Mouse (Mus musculus): ENCODE measurements around the gene Zfp605.
"Not testable (repeated sequence)": the region's sequence is repeated elsewhere in the genome, so short reads cannot be mapped to it uniquely, and the experiment has no call there.

Gene Zfp605

DNA sequence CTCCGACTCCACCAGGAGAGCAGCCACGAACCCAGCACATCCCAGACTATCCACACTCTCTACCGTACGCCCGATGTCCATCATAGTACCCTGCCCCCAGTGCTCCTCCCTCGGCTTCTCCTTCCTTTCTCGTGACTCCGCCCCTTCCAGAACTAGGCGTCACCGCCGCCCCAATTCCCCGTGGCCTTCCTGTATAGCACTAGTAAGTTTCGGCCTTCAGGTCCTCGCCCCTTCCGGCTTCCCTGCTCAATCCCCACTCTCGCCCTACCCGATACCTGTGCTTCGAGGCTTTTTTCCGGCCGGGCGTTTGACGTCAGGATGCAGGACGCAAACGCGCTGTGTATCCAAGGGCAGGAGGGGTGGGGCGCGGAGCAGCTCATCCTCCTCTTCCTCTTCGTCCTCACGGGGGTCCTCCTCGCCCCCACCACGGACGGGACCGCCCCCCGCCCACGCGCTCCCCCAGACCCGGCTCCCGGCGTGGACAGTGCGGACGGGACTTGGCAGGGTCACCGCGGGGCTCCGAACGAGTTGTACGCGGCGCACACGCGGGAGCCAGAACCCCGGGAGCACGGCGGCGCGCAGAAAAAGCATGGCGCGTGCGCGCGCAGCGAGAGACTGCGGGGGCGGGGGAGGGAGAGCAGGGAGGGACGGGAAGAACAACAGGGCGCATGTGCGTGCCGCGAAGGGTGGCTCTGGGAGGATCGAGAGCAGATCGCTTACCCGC lies 2.1 kb upstream of the Zfp605 start, which contains the start of gene Gtpbp6:
Gene Gtpbp6, minus strand, starts transcription at position 617 of the 724 bp plus-strand sequence.
- peak; percentile 95 for DNase-seq (ENCODE audit: low spot score)

- peak; percentile 98 for DNase-seq (ENCODE audit: low spot score)
Measured at GRCm38 (mm10) chr5:110108305-110108628, 1.6 kb upstream of the Zfp605 start.

- not testable (repeated sequence) for DNase-seq (ENCODE audit: low spot score)
Measured at GRCm38 (mm10) chr5:110122380-110122779, 12.5 kb downstream of the Zfp605 start.

- peak; percentile 99 for DNase-seq (ENCODE audit: low spot score)
Measured at GRCm38 (mm10) chr5:110135293-110136086, 25.6 kb downstream of the Zfp605 start, which contains the start of gene Chfr. TSS of gene Chfr (plus strand) at chr5:110135842.

GRCm38 (mm10) chr5:110136087-110136464 lies 26.2 kb downstream of the Zfp605 start:
- no peak for DNase-seq (ENCODE audit: low spot score)

- no peak for DNase-seq (ENCODE audit: low spot score)
Measured at GRCm38 (mm10) chr5:110137816-110138215, 27.9 kb downstream of the Zfp605 start.

DNA sequence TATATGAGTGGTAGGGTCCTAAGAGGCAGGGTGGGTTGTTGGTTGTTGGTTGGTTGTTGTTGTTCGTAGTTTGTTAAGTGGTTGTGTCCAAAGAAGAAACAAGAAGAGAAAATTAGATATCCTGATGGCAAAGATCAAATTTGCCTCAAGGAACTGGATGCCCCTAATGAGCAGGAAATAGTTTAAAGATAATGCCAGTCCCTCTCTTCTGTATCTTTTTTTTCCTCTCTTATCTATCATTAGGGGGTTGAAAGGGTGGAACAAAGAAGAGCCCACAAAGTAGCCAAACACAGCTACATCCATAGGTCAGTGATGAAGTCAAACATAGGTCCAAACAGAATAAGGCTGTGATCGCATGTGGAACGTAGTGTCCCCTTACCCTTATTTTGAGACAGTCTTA lies 29.4 kb downstream of the Zfp605 start:
- DNase-seq (ENCODE audit: low spot score), result no peak

- DNase-seq (ENCODE audit: low spot score), result no peak
Measured at GRCm38 (mm10) chr5:110140424-110140823, 30.5 kb downstream of the Zfp605 start.

GRCm38 (mm10) chr5:110142309-110142708 lies 32.4 kb downstream of the Zfp605 start:
- DNase-seq (ENCODE audit: low spot score), result peak; percentile 49

DNA sequence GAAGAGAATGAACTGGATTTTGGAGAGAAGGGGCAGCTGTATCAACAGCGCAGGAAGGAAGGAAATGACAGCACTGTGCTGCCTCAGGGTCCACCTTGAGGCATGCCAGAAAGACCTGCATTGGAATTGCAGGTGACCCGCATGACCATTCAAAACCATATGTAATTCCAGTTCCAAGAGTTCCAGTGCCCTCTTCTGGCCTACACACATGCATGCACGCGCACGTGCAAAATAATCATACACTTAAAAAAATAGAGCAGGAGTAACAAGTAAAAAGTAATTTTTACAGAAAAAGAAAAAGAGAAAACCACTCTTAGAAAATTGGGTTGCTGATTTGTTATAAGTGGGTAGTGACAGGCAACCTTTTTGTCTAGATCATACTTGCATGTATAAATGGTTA lies 33.1 kb downstream of the Zfp605 start:
- DNase-seq (ENCODE audit: low spot score), result peak; percentile 12

DNA sequence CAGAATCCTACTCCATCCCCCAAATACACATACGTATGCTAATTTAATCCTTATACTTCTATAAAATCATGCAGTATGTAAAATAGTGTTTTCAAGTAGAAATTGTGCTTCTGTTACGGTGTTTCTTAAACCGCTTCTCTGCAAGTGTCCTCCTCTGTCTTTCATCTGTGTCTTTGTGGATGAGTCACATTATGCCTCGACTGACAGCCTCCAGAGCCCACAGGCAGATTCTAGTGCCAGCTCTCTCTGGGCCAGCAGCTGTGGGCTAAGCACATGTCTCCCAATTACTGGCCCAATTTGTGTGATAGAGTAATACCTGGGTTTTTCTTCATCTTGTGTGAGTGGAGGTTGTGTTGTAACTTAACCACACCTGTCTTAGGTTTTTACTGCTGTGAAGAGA lies 59.5 kb downstream of the Zfp605 start:
- DNase-seq (ENCODE audit: low spot score), result no peak

GRCm38 (mm10) chr5:110176362-110177020 lies 66.6 kb downstream of the Zfp605 start, which contains the start of gene Golga3:
TSS of gene Golga3 (plus strand) at chr5:110176701.
- DNase-seq (ENCODE audit: low spot score), result peak; percentile 93

GRCm38 (mm10) chr5:110177021-110177420 lies 67.1 kb downstream of the Zfp605 start:
- DNase-seq (ENCODE audit: low spot score), result no peak

DNA sequence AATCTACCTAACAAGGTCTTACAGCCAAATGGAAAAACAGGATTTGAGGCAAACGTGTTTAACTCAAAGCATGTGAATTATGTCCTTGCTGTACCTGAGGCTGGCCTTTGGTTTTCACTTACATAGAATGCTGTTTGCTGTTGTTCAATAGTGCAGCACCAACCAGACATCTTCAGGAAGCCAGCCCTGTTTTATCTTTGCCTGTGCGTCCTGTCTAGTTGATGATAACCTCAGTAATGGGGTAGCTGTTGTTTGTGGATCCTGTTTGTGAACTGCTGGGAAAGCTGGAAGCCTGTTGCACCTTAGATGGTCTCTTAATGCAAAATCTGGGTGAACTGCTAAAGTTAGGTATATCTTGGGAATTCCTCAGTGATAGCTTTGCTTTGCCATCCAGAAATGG lies 68.7 kb downstream of the Zfp605 start:
- no peak for DNase-seq (ENCODE audit: low spot score)
